Mouse (Mus musculus) gastrocnemius, adult 2 months (tissue): ENCODE results near the gene Tmem39a. TPM values are rescaled to one million over a fixed set of nuclear protein-coding genes. Genes with fewer than 3 reads are reported as not detected.
A peak's percentile ranks its signal among the peaks of the same experiment; 100 is the strongest.

ENCODE experiments used
- DNase-seq: peaks from one replicate; pipeline ENCODE4 v3.0.0; 2022
- H3K27ac ChIP-seq: fragments of 200-600 bp; 2 replicates; pipeline ENCODE4 v1.8.1; 2022; ENCODE audit warnings: mild to moderate bottlenecking
- H3K4me3 ChIP-seq: fragments of 200-600 bp; 2 replicates; pipeline ENCODE4 v1.8.1; 2022; ENCODE audit warnings: mild to moderate bottlenecking, moderate library complexity
- CTCF ChIP-seq: fragments of 200-600 bp; IDR thresholded peaks from 2 replicates; pipeline ENCODE4 v1.8.1; 2022; ENCODE audit warnings: antibody characterized with exemption, mild to moderate bottlenecking, moderate library complexity
- intact Hi-C: fragments of 180-260 bp; cut with DNase I; formaldehyde crosslinking; loops from one replicate; pipeline ENCODE4 v1.15.1; 2025
- total RNA-seq, 2 experiments: library from RNA; stranded (reverse); gene quantifications; 2 replicates each; pipeline ENCODE4 v1.2.3; 2021

Gene Tmem39a
- total RNA-seq, 2 experiments from 2014 or later, result 17.4 to 20.7 TPM

DNA sequence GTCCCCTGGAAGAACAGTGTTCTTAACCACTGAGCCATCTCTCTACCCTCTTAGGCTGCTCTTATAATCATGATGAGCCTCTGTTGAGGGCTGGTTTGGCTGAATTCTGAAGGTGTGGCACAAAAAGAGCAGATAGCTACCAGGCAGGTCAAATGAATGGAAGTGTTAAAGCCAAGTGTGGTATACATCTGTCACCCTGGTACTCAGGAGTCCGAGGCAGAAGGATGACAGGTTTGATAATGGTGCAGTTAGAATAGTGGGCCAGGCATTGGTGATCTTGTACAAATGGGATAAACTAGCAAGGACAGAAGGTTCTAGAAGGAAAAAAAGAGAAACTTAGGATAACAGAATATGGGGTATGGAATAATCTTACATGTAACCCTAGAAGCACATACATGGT is 35.9 kb downstream of the Tmem39a start:
- no peak for TF ChIP-seq CTCF
- intact Hi-C loops, result no loop called here

GRCm38 (mm10) chr16:38596099-38596498 is 37.6 kb downstream of the Tmem39a start:
- no peak for TF ChIP-seq CTCF
- no peak for DNase-seq
- intact Hi-C loops, result no loop called here

More for the DNA sequence above, 35.9 kb downstream of the Tmem39a start:
- no peak for DNase-seq
- no peak overlapping the region for H3K27ac ChIP-seq
- no peak overlapping the region for H3K4me3 ChIP-seq

GRCm38 (mm10) chr16:38596651-38597050 is 38.2 kb downstream of the Tmem39a start:
- DNase-seq, result no peak
- Histone ChIP-seq H3K27ac (no peak overlapping the region), H3K4me3 (no peak overlapping the region)
- intact Hi-C loops, result no loop called here
- TF ChIP-seq CTCF, result no peak

More at GRCm38 (mm10) chr16:38596099-38596498, 37.6 kb downstream of the Tmem39a start:
- no peak overlapping the region for H3K4me3 ChIP-seq
- H3K27ac ChIP-seq, result no peak overlapping the region

DNA sequence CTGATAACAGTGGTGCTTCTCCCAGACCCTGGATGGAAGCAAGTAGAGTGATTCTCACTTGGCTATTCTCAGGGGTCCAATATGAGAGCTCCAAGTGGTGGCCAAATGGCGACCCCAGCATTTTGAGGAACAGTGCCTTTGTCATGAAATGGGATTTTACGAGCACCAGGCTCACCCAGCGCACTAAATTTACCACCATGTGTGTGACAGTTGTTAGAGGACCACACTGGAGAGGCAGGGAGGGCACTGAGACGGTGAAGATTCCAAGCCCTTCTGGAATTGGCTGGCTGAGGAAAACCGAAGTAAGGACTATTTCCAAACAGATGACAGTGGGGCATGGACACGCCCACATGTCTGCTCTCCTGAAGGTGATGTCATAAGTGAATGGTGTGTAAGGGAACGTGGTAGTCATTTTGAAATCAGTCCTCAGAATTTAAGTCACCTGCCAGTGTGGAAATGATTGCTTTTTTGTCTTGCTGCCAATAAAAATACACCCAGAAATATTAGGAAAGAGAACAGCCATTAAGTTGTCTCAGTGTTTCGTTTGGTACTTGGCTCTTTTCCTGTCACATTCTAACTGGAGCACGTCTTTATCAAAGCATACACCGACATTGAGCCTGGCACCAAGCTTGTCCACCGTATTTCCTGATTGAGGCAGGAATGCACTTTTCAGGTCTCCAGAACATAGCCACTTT is 40.6 kb downstream of the Tmem39a start:
- no peak overlapping the region for H3K27ac ChIP-seq
- TF ChIP-seq CTCF, result no peak
- intact Hi-C loops, result no loop called here
- no peak overlapping the region for H3K4me3 ChIP-seq
- no peak for DNase-seq

DNA sequence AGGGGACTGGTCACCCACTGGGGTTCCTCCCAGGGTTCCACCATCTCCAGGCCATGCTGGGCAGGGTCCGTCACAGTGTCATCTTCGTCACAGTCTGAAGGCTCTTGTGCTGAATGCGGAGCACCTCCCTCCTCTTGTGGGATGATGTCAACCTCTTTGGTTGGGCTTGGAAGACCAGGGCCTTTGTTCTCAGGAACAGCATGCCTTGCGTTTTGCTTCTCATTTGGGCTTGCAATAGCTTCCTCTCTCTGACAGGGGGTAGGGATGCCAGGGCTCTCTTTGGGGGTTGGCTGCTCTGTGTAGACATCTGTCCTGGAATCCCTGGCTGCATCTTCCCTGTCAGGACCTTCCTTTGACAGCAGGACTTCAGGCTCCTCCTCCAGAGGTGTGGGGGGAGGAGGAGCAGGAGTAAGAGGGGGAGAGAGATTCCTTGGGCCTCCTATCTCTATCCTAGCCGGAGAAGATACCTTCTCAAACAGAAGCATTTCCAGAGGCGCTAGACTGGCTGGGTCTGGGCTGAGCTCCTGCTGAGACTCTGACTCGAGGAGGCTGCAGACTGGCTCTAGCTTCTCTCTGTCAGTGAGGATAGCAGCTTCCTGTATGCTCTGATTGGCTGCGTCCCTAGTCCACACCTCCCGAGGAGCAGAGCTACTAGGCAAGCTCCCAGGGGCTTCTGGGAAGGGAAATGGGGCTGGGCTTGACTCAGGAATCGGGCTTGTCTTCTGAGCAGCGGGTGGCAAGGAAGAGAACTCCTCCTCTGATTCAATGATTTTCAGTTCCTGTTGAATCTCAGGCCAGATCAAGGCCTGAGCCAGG is 44.7 kb downstream of the Tmem39a start:
- intact Hi-C loops, result no loop called here
- peak overlapping the region; percentile 70 for H3K27ac ChIP-seq
- TF ChIP-seq CTCF, result no peak
- H3K4me3 ChIP-seq, result peak overlapping the region; percentile 45
- DNase-seq, result peak; percentile 74

GRCm38 (mm10) chr16:38606509-38606908 is 48.0 kb downstream of the Tmem39a start:
- no peak for TF ChIP-seq CTCF
- intact Hi-C loops, result no loop called here
- Histone ChIP-seq H3K4me3 (no peak overlapping the region), H3K27ac (no peak overlapping the region)
- peak; percentile 51 for DNase-seq

DNA sequence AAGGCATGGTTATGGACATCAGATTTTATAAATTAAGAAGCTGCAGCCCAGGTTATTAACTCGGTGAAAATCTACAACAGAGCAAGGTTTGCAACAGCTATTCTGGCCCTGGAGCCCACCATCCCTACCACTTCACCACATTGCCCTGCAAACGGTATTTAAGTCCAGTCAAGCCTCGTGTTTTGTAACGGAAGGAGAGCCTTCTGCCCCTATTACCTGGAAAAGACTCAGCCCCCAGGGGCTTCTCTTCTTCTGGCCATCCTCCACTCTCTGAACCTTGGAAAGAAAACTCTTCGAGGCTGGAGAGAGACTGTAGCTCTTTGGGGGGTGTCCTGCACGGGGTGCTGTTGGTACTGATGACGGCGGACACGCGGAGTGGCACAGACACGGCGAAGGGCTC is 50.2 kb downstream of the Tmem39a start:
- DNase-seq, result no peak
- intact Hi-C loops, result no loop called here
- no peak overlapping the region for H3K4me3 ChIP-seq
- TF ChIP-seq CTCF, result no peak
- H3K27ac ChIP-seq, result no peak overlapping the region

GRCm38 (mm10) chr16:38609092-38609491 is 50.6 kb downstream of the Tmem39a start:
- intact Hi-C loops, result no loop called here
- no peak for DNase-seq
- Histone ChIP-seq H3K27ac (no peak overlapping the region), H3K4me3 (no peak overlapping the region)
- no peak for TF ChIP-seq CTCF

DNA sequence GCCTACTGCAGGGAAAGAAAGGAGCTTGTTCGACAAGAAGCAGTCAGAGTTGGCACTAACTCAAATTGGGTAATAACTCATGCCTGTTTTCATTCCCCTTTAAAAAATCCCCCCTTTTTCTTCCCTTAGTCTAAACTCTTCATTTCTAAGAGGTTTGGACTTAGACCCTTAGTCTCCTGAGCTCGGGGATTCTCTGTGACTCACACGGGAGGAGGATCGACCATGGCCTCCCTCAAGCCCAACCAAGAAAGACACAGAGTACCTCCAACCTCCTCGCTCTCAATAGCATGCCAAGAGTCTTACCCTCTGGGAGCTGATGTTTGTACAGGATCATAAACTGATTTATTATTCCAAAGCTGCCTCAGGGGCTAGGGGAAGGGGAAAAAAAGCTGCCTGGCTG is 54.1 kb downstream of the Tmem39a start:
- Histone ChIP-seq H3K27ac (no peak overlapping the region), H3K4me3 (no peak overlapping the region)
- TF ChIP-seq CTCF, result no peak
- DNase-seq, result no peak
- intact Hi-C loops, result no loop called here

- Histone ChIP-seq H3K4me3 (no peak overlapping the region), H3K27ac (no peak overlapping the region)
- DNase-seq, result no peak
- TF ChIP-seq CTCF, result no peak
- intact Hi-C loops, result no loop called here
Observed at GRCm38 (mm10) chr16:38613646-38614045, 55.1 kb downstream of the Tmem39a start.

DNA sequence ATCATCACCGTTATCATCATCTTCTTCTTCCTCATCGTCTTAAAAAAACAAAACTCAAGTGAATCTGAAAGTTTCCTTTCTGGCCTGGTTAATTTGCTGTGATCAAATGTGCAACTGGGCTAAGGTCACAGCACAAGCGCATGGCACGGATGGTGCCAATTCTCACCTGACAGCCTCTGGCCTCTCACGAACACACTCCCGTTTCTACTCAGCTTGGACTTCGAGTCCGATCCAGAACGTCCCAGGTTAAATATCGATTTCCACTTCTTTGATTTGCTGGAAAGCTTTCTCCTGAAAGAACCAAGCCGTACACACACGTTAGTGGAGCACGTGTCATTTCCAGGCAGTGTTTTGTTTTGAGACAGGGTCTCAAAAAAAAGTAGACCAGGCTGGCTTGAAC is 59.5 kb downstream of the Tmem39a start:
- Histone ChIP-seq H3K27ac (no peak overlapping the region), H3K4me3 (no peak overlapping the region)
- TF ChIP-seq CTCF, result no peak
- DNase-seq, result no peak
- intact Hi-C loops, result no loop called here

GRCm38 (mm10) chr16:38619054-38619453 is 60.6 kb downstream of the Tmem39a start:
- H3K4me3 ChIP-seq, result no peak overlapping the region

DNA sequence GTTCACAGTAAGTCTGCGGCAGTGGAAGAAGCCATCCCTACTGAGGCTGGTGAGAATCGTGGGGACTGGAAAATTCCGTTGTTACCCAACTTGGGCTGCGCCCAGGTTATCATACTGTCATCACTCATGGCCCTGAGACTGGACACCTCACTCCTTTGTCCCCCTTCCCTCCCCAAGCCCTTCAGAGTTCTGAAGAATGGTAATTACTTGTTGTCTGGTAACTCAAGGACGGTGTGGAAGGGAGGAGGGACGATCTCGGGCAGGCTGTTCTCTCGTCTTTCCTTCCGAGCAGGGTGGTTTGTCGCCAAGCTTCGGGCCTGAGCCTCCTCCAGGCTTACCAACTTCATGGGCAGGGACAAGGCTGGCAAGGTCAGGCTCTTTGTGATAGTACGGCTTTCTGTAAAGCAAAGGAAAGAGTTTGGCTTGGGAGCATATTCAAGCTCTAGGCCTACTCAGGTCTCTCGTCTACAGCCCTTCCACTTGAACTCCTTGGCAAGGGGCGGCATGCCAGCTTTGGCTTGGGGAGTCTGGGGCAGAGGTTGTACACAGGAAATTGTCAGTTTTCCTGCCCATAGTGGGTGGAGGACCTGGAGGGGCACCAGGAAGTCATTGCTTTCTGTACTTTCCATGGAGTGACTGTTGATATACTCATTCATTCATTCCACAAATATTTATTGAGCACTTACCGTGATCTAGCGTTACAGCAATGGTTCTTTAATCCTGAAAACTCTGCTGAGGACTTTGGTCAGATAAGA is 62.4 kb downstream of the Tmem39a start:
- TF ChIP-seq CTCF, result no peak
- peak overlapping the region; percentile 57 for H3K27ac ChIP-seq
- no peak overlapping the region for H3K4me3 ChIP-seq
- intact Hi-C loops, result no loop called here
- DNase-seq, result no peak

More at GRCm38 (mm10) chr16:38619054-38619453, 60.6 kb downstream of the Tmem39a start:
- intact Hi-C loops, result no loop called here
- no peak overlapping the region for H3K27ac ChIP-seq
- peak; percentile 81 for DNase-seq
- peak; percentile 94 for TF ChIP-seq CTCF
